Mouse (Mus musculus) embryonic fibroblast, embryonic 13.5 days (primary cell): ENCODE results near the gene Rbms3. TPM values are rescaled to one million over a fixed set of nuclear protein-coding genes. Genes with fewer than 3 reads are reported as not detected.
A peak's percentile ranks its signal among the peaks of the same experiment; 100 is the strongest.

Source experiments
- H3K27ac ChIP-seq: 2 replicates; pipeline ENCODE4 v1.5.1; 2012; ENCODE audit warnings: low read length, control low read depth, inconsistent platforms; ENCODE audit not compliant: insufficient read depth
- H3K4me1 ChIP-seq: 2 replicates; pipeline ENCODE4 v1.6.1; 2011; ENCODE audit warnings: low read length; ENCODE audit not compliant: control insufficient read depth, insufficient read depth
- H3K4me3 ChIP-seq: 2 replicates; pipeline ENCODE4 v1.5.1; 2011; ENCODE audit warnings: mild to moderate bottlenecking, control low read depth, low read length; ENCODE audit not compliant: insufficient read depth
- CTCF ChIP-seq: IDR thresholded peaks from 2 replicates; pipeline ENCODE4 v1.5.1; 2011; ENCODE audit warnings: mild to moderate bottlenecking, control low read depth, low read length, moderate library complexity, borderline replicate concordance; ENCODE audit not compliant: insufficient read depth
- POLR2A ChIP-seq: IDR thresholded peaks from 2 replicates; pipeline ENCODE4 v1.6.1; 2011; ENCODE audit warnings: low read depth, mild to moderate bottlenecking, control low read depth, low read length, moderate library complexity
- polyA plus RNA-seq: library from polyadenylated mRNA; stranded (reverse); fragments of >200 nt; gene quantifications from 2 replicates; pipeline ENCODE4 v1.2.4, GENCODE M21; 2011; ENCODE audit warnings: low read depth; ENCODE audit not compliant: missing spikeins, insufficient read length

The Rbms3 gene
- polyA plus RNA-seq, 1 experiment = 114 TPM

DNA sequence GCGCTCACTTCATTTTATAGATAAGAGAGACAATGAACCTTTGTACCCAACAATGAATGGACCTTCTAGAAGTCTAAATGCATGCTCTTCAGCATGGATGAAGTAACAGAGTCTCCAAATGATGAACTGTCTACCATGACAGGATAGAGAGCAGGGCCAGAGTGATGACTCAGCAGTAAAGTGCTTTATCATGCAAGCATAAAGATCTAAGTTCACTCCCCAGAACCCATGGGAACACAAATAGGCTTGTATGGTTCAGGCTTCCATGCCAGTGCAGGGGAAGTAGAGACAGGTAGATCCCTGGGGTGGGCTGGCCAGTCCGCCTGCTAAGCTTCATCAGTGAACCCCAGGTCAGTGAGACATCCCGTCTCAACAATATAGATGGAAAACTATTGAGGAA lies 489.7 kb downstream of the Rbms3 start:
- no peak overlapping the region for H3K4me3 ChIP-seq
- peaks cover 5% of the 10 kb centered on the region for H3K4me1 ChIP-seq
- TF ChIP-seq CTCF = no peak
- no peak overlapping the region for H3K27ac ChIP-seq

DNA sequence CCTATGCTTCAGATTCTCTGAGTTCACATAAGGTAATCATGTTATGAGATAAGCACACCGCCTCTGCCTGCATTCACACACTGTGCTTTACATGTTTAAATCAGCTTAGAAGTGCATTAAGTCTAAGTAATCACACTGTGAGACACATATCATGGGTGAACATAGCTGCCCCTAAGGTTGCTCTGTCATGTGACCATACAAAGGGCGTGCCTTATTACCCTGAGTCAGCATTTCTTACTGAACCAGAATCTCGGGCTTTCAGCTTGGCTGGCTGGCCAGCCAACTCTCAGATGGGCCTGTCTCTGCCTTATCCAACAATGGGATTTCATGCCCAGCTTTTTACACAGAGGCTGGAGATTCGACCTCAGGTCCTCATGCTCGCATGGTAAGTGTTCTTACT lies 493.3 kb downstream of the Rbms3 start:
- no peak overlapping the region for H3K4me3 ChIP-seq
- TF ChIP-seq CTCF = no peak
- TF ChIP-seq POLR2A = no peak
- no peaks in the 10 kb centered on the region; the same call in none of the 2 replicates for H3K4me1 ChIP-seq
- peak overlapping the region; percentile 58 for H3K27ac ChIP-seq

- Histone ChIP-seq H3K4me3 (no peak overlapping the region), H3K4me1 (no peaks in the 10 kb centered on the region; the same call in none of the 2 replicates), H3K27ac (no peak overlapping the region)
- TF ChIP-seq POLR2A (no peak), CTCF (no peak)
Observed at GRCm38 (mm10) chr9:117134043-117134442, 495.7 kb downstream of the Rbms3 start.

DNA sequence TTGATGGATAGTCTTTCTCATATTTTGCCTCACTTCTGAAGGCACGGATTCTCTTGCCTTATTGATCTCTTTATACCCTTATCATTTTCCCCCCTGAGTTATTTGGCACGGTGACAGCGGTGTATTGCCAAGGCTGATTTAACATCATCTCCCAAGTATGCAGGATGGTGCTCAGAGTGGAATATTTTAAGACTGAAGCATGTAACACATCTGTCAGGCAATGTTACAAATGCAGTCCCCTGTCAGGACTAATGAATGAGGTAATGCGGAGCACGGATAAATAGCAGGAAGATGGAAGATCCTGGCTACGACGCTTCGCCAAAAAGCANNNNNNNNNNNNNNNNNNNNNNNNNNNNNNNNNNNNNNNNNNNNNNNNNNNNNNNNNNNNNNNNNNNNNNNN lies 502.9 kb downstream of the Rbms3 start:
- Histone ChIP-seq H3K4me1 (peaks cover 18% of the 10 kb centered on the region), H3K27ac (peak overlapping the region; percentile 69)
- TF ChIP-seq POLR2A = no peak

DNA sequence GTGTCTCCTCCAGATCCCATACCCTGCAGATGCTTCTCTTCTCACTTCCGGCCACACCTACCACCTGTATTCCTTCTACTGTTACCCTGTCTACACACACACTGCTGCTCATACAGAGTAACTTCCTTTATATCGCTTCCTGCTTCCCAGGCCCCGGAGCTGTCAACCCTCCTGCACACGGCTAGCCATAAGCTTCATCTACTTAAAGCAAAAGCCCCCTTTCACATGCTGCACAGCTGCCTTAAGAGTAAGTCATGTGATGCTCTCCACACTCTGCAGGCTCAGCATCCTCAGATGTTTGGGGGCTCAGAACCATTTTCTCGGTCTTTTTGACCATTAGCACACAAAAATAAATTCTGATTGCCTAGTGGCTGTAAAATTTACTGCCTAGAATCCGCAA lies 503.9 kb downstream of the Rbms3 start:
- Histone ChIP-seq H3K4me1 (peaks cover 18% of the 10 kb centered on the region), H3K4me3 (no peak overlapping the region), H3K27ac (no peak overlapping the region)
- TF ChIP-seq CTCF = no peak
- TF ChIP-seq POLR2A = no peak

More for the DNA sequence above, 502.9 kb downstream of the Rbms3 start:
- no peak overlapping the region for H3K4me3 ChIP-seq

DNA sequence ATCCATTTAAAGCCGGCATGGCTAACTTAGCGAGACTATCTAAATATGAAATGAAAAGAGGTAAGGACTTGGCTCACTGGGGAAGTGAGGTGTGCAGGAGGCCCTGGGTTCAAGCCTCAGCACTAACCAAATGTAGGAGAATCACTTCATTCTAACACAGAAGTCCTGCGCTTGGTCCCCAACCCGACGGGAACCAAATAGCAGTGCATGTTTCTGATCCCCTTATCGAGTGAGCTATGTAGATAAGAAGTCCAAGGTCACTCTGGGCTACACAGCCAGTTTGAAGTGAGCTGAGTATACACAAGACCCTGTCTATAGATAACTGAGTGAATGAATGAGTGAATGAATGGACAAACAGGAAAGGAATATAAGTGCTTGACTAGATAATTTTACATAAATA lies 508.1 kb downstream of the Rbms3 start:
- no peak overlapping the region for H3K4me3 ChIP-seq
- 0 out of 2 replicates have a peak, but pooled peaks cover under 1% of the 10 kb centered on the region for H3K4me1 ChIP-seq
- no peak for TF ChIP-seq POLR2A
- TF ChIP-seq CTCF = no peak
- no peak overlapping the region for H3K27ac ChIP-seq

DNA sequence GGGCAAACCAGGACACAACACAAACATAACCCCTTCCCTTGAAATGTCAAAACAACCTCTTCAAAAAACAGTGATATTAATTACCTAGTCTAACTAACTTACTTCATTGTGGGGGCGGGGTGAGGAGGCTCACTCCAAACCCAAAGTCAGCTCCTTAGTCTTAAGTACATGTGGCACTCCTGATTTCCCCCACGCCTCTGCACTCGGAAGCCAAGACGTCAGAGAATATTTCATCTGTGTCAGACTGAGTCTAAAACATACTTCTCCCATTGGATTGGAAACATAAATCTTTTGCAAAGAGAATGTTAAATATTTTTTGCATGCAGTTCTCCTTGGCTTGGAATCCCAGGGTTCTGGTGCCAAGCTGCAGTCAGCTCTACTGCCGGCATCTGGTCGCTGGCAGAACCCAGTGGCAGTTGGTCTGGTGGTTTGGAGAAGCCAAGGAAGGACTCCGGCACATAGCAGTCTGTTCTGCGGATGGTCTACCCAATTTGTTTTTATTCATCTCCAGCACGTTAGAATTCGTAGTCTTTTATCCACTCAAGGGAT lies 512.5 kb downstream of the Rbms3 start:
- peak overlapping the region; percentile 88 for H3K27ac ChIP-seq
- TF ChIP-seq POLR2A (no peak), CTCF (no peak)
- H3K4me3 ChIP-seq = no peak overlapping the region
- H3K4me1 ChIP-seq = peaks cover 14% of the 10 kb centered on the region

DNA sequence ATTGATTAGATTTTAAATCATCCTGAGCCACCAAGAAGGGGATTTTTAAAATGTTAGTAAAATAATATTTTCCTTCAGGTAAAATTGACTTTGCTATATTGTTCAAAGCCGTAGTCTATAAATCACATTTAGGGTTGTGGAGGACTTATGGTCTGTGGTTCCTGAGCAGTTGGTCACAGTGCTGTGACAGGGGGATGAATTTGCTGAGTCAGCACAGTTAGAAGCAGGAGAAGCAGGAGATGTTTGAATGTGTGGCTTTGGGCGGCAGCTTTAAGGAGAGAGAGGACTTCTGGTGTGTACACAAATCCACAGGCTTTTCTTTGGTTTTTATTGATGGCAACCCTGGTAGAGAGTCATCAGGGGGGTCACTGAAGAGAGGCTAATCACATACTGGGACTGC lies 514.1 kb downstream of the Rbms3 start:
- Histone ChIP-seq H3K27ac (peak overlapping the region; percentile 88), H3K4me1 (peaks cover 14% of the 10 kb centered on the region), H3K4me3 (no peak overlapping the region)
- no peak for TF ChIP-seq CTCF
- no peak for TF ChIP-seq POLR2A

- Histone ChIP-seq H3K4me3 (no peak overlapping the region), H3K4me1 (peaks cover 14% of the 10 kb centered on the region), H3K27ac (peak overlapping the region; percentile 80)
- TF ChIP-seq CTCF (no peak), POLR2A (no peak)
Observed at GRCm38 (mm10) chr9:117113592-117113991, 516.1 kb downstream of the Rbms3 start.

DNA sequence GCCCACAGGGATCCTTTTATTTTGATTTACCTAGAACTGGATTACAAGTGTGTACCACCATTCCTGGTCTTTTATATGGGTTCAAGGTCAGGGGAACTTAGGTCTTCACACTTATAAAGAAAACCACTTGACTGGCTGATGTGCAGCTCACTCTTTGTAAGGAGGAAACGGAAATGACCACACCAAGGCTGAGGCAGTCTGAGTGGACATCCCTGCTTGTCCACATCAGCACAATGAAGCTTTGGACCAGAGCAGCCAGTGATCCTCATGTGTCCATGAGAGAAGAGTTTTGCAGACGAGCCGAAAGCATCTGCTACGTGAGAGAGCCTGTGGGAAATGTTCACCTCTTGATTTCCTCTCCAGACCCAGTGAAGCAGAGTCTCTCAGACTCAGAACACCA lies 521.8 kb downstream of the Rbms3 start:
- peak overlapping the region; percentile 79 for H3K27ac ChIP-seq
- H3K4me1 ChIP-seq = peaks cover 3% of the 10 kb centered on the region
- H3K4me3 ChIP-seq = no peak overlapping the region
- no peak for TF ChIP-seq CTCF
- no peak for TF ChIP-seq POLR2A
